Mouse (Mus musculus) cerebellum, postnatal 14 days (tissue): ENCODE measurements around the gene Elp4.

Experiments
- DNase-seq, 2 experiments: peaks; one replicate each; pipeline ENCODE4 v3.0.0; 2021; ENCODE audit warnings: mixed read lengths in 2 of 2

The Elp4 gene

GRCm38 (mm10) chr2:105669881-105670730 is 234.3 kb downstream of the Elp4 start:
- peak; percentile 65 to 73 for DNase-seq

- DNase-seq: peak; percentile 45 to 64
These were observed 234.9 kb downstream of the Elp4 start for GRCm38 (mm10) chr2:105669371-105669861.

- peak; percentile 92 to 96 for DNase-seq
These were observed 235.8 kb downstream of the Elp4 start, which contains the start of gene Pax6 for GRCm38 (mm10) chr2:105668271-105669270. Pax6 (plus strand) TSS chr2:105668900.

GRCm38 (mm10) chr2:105667626-105667950 is 236.8 kb downstream of the Elp4 start:
- peak; percentile 65 to 68 for DNase-seq

- peak; percentile 56 to 65 for DNase-seq
These were observed 237.4 kb downstream of the Elp4 start for GRCm38 (mm10) chr2:105666763-105667625.

- no peak for DNase-seq
These were observed 238.0 kb downstream of the Elp4 start for GRCm38 (mm10) chr2:105666331-105666730.

- DNase-seq: peak in 1 of 2 experiments; percentile 18
These were observed 238.7 kb downstream of the Elp4 start for GRCm38 (mm10) chr2:105665491-105666250.

- peak in 1 of 2 experiments; percentile 23 for DNase-seq
These were observed 239.4 kb downstream of the Elp4 start for GRCm38 (mm10) chr2:105664996-105665395.

GRCm38 (mm10) chr2:105663101-105663511 is 241.3 kb downstream of the Elp4 start:
- DNase-seq: peak; percentile 53 to 60

- no peak for DNase-seq
These were observed 241.8 kb downstream of the Elp4 start for GRCm38 (mm10) chr2:105662606-105663005.

- DNase-seq: peak; percentile 42 to 55
These were observed 242.2 kb downstream of the Elp4 start for GRCm38 (mm10) chr2:105662121-105662520.

GRCm38 (mm10) chr2:105661623-105662066 is 242.7 kb downstream of the Elp4 start:
- peak; percentile 77 to 78 for DNase-seq

- peak; percentile 66 to 69 for DNase-seq
These were observed 243.3 kb downstream of the Elp4 start for GRCm38 (mm10) chr2:105660874-105661622.

- peak; percentile 73 to 74 for DNase-seq
These were observed 244.2 kb downstream of the Elp4 start for GRCm38 (mm10) chr2:105659926-105660873.

- DNase-seq: peak in 1 of 2 experiments; percentile 45
These were observed 245.0 kb downstream of the Elp4 start for GRCm38 (mm10) chr2:105659350-105659749.

- DNase-seq: peak; percentile 33 to 39
These were observed 247.9 kb downstream of the Elp4 start for GRCm38 (mm10) chr2:105656456-105656855.
